Mouse (Mus musculus): Measurements from ENCODE around the gene Asah2.
A peak's percentile ranks its signal among the peaks of the same experiment; 100 is the strongest.

The Asah2 gene

DNA sequence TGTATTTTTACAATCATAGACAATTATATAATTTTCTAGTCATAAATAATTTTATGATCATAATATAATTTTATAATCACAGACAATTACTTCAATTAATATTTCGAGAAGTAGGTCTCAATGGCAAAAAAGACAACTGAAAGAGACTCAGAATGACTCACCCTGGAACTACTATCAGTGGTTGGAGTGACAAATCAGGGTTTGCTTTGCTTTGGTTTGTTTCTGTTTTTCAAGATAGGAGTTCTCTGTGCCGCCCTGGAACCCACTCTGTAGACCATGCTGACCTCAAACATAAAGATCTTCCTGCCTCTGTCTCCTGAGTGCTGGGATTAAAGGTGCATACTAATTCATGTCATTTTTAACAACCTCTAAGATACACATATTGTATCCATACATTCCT lies 37.7 kb downstream of the Asah2 start:
- H3K27me3 ChIP-seq (ENCODE audit: control insufficient read depth, insufficient read depth, low read length, poor library complexity, severe bottlenecking) = no peaks in the 10 kb centered on the region
- no peaks in the 10 kb centered on the region for H3K36me3 ChIP-seq (ENCODE audit: control insufficient read depth, insufficient read depth, low read length, poor library complexity, severe bottlenecking)
- DNase-seq (ENCODE audit: low read depth, low spot score) = no peak

DNA sequence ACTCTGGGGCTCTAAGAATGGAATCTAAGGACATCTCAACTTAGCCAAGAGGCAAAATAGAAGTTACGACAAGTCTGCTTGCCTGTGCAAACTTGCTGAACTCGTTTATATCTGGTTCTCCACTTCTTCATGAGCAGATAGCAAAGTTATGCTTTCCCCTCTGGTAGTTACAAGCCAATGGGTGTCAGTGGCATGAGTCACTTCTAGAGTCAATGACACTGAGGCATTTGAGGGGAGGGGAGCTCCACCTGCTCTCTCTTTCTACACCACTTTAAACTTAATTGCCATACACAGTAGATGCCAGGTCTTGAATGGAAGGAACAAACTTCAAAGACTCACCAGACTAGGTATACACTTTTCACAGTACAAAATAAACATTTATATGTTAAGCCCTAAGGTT lies 38.4 kb downstream of the Asah2 start:
- Histone ChIP-seq H3K27me3 (ENCODE audit: control insufficient read depth, insufficient read depth, low read length, poor library complexity, severe bottlenecking) (no peaks in the 10 kb centered on the region), H3K36me3 (ENCODE audit: control insufficient read depth, insufficient read depth, low read length, poor library complexity, severe bottlenecking) (no peaks in the 10 kb centered on the region)
- DNase-seq (ENCODE audit: low read depth, low spot score) = no peak

DNA sequence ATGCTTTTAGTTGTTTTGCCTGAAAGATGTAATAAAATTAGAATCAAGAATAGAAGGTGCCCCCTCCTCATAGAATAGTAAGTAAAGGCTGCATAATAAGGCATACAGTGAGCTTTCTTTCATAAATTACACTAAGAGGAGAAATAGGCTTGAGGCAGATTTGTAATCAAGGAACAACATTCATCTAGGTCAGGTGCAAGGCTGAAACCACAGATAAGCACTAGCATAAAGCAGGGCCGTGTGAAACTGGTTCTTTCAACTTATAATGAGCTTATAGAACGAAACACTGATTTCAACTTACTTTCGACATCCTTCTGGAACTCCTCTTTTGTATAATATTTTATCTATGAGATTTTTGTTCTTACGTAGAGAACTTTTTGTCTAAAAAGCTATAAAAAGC lies 40.3 kb downstream of the Asah2 start:
- no peak for DNase-seq (ENCODE audit: low read depth, low spot score)
- H3K36me3 ChIP-seq (ENCODE audit: control insufficient read depth, insufficient read depth, low read length, poor library complexity, severe bottlenecking) = no peaks in the 10 kb centered on the region

DNA sequence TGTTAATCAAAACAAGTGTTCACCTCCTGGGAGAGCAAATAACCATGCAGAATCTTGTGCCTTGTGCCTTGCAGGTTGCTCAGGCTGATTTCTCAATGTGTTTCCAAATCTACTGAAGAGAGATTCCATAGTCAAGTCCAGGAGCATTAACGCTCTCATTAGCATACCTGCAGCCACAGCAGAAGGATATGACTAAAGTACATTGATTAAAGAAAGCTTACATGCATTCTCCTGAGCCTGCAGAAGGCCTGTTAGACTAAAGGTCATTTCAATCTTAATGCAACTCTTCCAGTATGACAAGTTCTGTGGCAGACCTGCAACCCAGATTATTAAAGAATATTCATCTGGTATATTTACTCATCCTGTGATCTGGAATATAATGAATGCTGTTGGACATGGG lies 46.7 kb downstream of the Asah2 start:
- no peaks in the 10 kb centered on the region for H3K36me3 ChIP-seq (ENCODE audit: control insufficient read depth, insufficient read depth, low read length, poor library complexity, severe bottlenecking)
- DNase-seq (ENCODE audit: low read depth, low spot score) = no peak
- H3K27me3 ChIP-seq (ENCODE audit: control insufficient read depth, insufficient read depth, low read length, poor library complexity, severe bottlenecking) = no peaks in the 10 kb centered on the region

More for the DNA sequence above, 40.3 kb downstream of the Asah2 start:
- no peaks in the 10 kb centered on the region for H3K27me3 ChIP-seq (ENCODE audit: control insufficient read depth, insufficient read depth, low read length, poor library complexity, severe bottlenecking)

DNA sequence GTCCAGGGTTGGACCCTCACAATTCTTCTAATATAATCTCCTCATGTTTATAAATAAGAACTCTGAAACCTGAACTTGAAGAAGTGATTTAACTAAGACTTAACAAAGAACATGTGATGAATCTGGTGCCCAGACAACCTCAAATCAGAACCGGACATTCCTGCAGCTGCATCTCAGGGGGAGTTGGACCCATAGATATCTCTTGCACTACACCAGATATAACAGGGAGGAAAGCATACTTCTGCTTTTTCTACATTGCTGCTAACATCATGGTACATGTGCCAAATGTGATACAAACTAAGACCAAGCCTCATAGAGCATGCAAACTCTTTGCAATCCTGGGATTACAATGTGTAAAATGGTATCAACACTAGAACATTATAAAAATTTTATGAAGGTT lies 51.8 kb downstream of the Asah2 start:
- Histone ChIP-seq H3K36me3 (ENCODE audit: control insufficient read depth, insufficient read depth, low read length, poor library complexity, severe bottlenecking) (no peaks in the 10 kb centered on the region), H3K27me3 (ENCODE audit: control insufficient read depth, insufficient read depth, low read length, poor library complexity, severe bottlenecking) (no peaks in the 10 kb centered on the region)
- no peak for DNase-seq (ENCODE audit: low read depth, low spot score)

DNA sequence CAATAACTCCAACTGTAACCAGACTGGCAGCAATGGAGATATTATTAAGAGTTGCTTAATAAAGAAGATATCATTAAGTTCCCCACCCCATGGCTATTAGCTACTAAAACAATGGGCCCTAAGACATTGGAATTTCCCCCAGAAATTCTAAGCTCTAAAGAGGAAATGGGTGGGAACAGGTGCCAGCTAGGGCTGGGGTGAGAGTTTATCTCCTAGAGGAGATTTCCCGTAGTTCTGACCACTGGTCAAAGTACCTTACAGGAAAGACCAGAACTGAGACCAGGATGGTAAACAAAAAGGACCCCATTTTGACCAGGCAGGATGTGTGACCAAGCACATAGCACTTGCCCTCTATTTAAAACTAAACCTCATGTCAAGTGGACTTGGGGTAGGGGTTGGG lies 52.3 kb downstream of the Asah2 start:
- H3K27me3 ChIP-seq (ENCODE audit: control insufficient read depth, insufficient read depth, low read length, poor library complexity, severe bottlenecking) = no peaks in the 10 kb centered on the region
- H3K36me3 ChIP-seq (ENCODE audit: control insufficient read depth, insufficient read depth, low read length, poor library complexity, severe bottlenecking) = no peaks in the 10 kb centered on the region
- no peak for DNase-seq (ENCODE audit: low read depth, low spot score)

DNA sequence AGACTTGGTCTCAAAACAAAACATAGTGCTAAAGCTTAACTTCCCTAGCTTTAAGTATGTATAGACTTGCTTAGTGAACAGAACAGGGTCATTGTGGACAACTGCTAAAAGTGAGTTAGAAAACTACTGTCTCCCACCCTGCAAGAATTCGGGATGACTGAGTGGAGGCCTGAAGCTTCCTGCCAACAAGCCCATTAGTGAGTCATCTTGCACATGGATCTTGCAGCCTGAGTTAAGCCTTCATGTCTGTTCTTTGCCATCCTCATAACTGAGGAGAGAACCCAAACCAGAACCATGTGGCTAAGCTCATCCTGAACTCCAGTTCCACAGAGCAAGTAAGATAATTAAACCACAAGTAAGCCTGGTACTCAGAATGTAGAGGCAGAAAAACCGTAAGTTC lies 56.8 kb downstream of the Asah2 start:
- H3K36me3 ChIP-seq (ENCODE audit: control insufficient read depth, insufficient read depth, low read length, poor library complexity, severe bottlenecking) = no peaks in the 10 kb centered on the region
- no peaks in the 10 kb centered on the region for H3K27me3 ChIP-seq (ENCODE audit: control insufficient read depth, insufficient read depth, low read length, poor library complexity, severe bottlenecking)
- no peak for DNase-seq (ENCODE audit: low read depth, low spot score)

DNA sequence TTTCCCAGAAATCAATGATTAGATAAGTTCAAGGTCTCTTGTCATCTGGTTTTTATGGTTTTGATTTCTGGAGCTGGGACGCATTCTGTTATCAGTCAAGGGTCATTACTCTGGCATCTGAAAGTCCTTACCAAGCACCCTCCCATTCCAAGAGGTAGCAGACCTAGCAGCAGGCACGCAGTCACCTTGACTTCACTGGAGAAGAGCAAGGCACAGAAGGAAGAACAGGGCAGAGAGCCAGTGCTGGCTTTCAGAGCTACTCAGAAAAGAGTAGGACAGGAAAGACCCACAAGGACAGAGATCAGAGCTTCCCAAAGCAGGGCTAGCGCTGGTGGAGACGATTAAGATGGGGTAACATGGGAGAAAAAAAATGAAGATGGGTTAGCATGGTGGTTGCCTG lies 75.1 kb downstream of the Asah2 start:
- H3K27me3 ChIP-seq (ENCODE audit: control insufficient read depth, insufficient read depth, low read length, poor library complexity, severe bottlenecking) = no peaks in the 10 kb centered on the region
- DNase-seq (ENCODE audit: low read depth, low spot score) = no peak
- H3K36me3 ChIP-seq (ENCODE audit: control insufficient read depth, insufficient read depth, low read length, poor library complexity, severe bottlenecking) = no peaks in the 10 kb centered on the region

DNA sequence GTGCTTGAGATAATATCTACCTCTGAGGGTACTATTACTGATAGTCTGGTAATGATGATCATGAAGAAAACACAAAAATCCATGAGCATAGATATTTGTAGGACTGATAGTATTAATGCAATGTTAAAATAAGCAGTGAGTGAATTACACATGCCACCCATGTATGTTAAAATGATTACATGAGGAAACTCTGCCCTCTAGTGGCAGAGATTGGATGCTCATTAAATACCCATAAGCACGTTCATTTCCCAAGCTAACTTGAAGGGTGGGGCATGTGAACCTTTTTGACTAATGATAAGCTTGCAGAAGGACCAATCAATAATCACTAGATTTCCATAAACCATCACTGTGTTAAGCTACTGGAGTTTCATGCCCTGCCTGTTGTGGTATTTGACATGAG lies 77.6 kb downstream of the Asah2 start:
- DNase-seq (ENCODE audit: low read depth, low spot score) = peak; percentile 82
- H3K36me3 ChIP-seq (ENCODE audit: control insufficient read depth, insufficient read depth, low read length, poor library complexity, severe bottlenecking) = no peaks in the 10 kb centered on the region
- H3K27me3 ChIP-seq (ENCODE audit: control insufficient read depth, insufficient read depth, low read length, poor library complexity, severe bottlenecking) = no peaks in the 10 kb centered on the region

DNA sequence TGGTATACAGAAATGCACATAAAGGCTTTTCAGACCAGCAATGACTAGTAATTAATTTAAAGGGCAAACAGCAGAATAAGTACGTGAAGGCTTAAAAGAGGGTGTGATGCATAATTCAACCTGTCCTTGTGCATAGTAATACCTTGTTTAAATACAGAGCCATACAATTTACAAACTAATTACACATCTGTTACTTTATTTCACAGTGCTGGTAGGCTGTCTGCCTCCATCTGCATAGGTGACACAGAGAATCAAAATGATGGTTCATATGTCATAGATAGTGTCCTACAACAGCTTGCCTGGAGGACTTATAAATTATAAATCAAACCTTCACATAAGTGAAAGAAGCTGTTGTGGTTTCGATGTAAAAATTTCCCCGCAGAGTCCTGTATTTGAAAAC lies 82.6 kb downstream of the Asah2 start:
- no peak for DNase-seq (ENCODE audit: low read depth, low spot score)
- Histone ChIP-seq H3K36me3 (ENCODE audit: control insufficient read depth, insufficient read depth, low read length, poor library complexity, severe bottlenecking) (0 out of 2 replicates have a peak, but pooled peaks cover 1% of the 10 kb centered on the region), H3K27me3 (ENCODE audit: control insufficient read depth, insufficient read depth, low read length, poor library complexity, severe bottlenecking) (no peaks in the 10 kb centered on the region)

DNA sequence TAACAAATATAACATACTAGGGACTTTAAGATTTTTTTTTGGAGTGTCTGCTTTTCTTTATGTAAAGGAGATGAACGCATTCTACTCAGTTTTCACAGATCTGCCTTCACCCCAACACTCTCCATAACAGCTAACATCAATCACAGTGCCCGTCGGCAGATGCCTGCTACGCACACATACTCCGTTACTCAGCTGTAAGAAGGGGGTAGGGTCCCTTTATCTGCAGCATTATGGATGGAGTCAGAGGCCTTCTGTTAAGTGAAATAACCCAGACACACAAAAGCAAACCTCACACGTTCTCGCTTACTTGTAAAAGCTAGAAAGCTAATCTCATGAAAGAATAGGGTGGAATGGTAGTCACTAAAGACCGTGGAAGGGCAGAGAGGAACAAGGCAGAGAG lies 88.3 kb downstream of the Asah2 start:
- no peak for DNase-seq (ENCODE audit: low read depth, low spot score)
- Histone ChIP-seq H3K36me3 (ENCODE audit: control insufficient read depth, insufficient read depth, low read length, poor library complexity, severe bottlenecking) (0 out of 2 replicates have a peak, but pooled peaks cover 1% of the 10 kb centered on the region), H3K27me3 (ENCODE audit: control insufficient read depth, insufficient read depth, low read length, poor library complexity, severe bottlenecking) (no peaks in the 10 kb centered on the region)

DNA sequence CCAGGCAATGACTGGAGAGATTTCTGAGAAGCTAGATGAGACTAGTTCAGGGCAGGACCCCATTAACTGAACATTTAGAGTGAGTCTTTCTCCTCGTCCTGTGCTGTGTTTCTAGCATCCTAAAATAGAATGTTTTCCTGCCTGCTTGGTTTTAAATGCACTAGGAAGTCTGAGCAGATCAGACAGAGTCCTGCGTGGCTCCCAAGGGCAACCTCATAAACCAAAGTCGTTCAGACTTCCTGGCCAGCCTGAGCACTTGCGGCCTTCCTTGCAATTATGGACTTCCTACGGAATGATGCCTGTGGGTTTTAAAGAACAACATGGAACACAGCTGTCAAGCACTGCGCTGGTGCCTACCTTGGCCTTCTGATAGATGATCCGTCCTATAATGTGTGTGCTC lies 89.4 kb downstream of the Asah2 start:
- H3K27me3 ChIP-seq (ENCODE audit: control insufficient read depth, insufficient read depth, low read length, poor library complexity, severe bottlenecking) = no peaks in the 10 kb centered on the region
- H3K36me3 ChIP-seq (ENCODE audit: control insufficient read depth, insufficient read depth, low read length, poor library complexity, severe bottlenecking) = 0 out of 2 replicates have a peak, but pooled peaks cover 1% of the 10 kb centered on the region
- DNase-seq (ENCODE audit: low read depth, low spot score) = no peak

DNA sequence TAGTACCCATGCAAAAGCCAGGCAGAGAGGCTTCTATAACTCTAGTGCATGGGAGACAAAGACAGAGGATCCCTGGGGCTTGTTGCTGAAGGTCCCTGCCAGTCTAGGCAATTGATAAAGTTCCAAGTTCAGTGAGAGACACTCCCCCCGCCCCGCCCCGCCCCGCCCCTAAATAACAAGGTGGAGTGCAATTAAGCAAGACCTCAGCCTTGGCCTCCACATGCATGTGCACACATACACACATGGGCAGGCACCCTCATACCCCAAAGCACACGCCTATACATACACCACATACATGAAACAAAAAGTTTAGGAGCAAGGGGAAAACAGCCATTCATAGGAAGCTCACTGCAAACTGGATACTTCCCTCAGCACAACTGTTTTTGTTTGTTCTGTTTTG lies 90.0 kb downstream of the Asah2 start:
- 0 out of 2 replicates have a peak, but pooled peaks cover 1% of the 10 kb centered on the region for H3K36me3 ChIP-seq (ENCODE audit: control insufficient read depth, insufficient read depth, low read length, poor library complexity, severe bottlenecking)
- no peak for DNase-seq (ENCODE audit: low read depth, low spot score)

DNA sequence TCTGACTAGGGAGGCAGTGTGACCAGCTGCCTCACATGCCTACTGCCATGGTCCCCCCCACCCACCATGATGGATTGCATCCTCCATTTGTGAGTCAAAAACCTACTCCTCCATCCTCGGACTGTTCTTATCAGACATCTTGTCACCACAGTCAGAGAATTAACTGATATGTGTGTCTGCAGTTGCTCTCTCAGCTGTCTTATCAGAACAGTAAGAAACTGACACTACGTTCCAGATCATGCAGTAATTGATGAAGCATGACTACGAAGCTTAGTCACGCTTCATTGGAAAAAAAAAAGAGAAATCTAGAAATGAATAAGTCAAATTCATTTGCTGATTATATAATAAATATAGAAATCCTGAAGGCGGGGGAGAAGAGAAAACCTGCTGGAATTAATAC lies 105.4 kb downstream of the Asah2 start:
- Histone ChIP-seq H3K27me3 (ENCODE audit: control insufficient read depth, insufficient read depth, low read length, poor library complexity, severe bottlenecking) (no peaks in the 10 kb centered on the region), H3K36me3 (ENCODE audit: control insufficient read depth, insufficient read depth, low read length, poor library complexity, severe bottlenecking) (no peaks in the 10 kb centered on the region)
- no peak for DNase-seq (ENCODE audit: low read depth, low spot score)

More for the DNA sequence above, 90.0 kb downstream of the Asah2 start:
- no peaks in the 10 kb centered on the region for H3K27me3 ChIP-seq (ENCODE audit: control insufficient read depth, insufficient read depth, low read length, poor library complexity, severe bottlenecking)

DNA sequence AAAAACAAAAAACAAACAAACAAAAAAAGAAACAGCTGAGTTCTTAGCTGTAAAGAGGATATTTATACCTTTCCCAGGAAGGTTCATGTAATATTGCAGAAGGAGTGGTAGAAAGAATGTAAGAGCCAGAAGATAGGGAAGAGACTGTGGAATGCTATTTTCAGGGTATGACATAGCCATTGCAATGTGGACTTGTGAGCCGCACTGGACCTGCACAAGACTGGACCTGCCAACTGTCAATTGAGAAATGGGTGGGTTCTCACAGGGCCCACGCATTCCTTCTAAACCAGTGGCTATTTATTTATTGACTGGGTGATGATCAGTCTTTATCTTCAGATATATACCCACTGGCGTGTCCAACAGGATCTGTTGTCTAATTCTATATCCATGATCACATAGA lies 111.1 kb downstream of the Asah2 start:
- Histone ChIP-seq H3K27me3 (ENCODE audit: control insufficient read depth, insufficient read depth, low read length, poor library complexity, severe bottlenecking) (no peaks in the 10 kb centered on the region), H3K36me3 (ENCODE audit: control insufficient read depth, insufficient read depth, low read length, poor library complexity, severe bottlenecking) (no peaks in the 10 kb centered on the region)
- no peak for DNase-seq (ENCODE audit: low read depth, low spot score)

DNA sequence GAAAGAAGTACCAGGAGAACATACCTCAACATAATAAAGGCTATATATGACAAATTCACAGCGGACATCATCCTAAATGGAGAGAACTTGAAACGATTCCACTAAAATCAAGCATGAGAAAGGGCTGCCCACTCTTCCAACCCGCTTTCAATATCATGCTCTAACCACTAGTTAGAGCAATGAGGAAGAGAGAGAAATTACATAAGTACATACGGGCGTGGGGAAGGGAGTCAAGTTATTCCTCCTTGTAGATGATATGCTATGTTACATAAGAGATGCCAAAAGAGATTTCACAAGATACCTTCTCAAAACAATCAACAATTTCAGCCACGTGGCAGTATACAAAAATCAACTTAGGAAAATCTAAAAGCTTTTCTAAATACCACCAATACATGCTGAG lies 117.0 kb downstream of the Asah2 start:
- Histone ChIP-seq H3K36me3 (ENCODE audit: control insufficient read depth, insufficient read depth, low read length, poor library complexity, severe bottlenecking) (no peaks in the 10 kb centered on the region), H3K27me3 (ENCODE audit: control insufficient read depth, insufficient read depth, low read length, poor library complexity, severe bottlenecking) (no peaks in the 10 kb centered on the region)
- DNase-seq (ENCODE audit: low read depth, low spot score) = no peak
